Mouse (Mus musculus): ENCODE results near the gene Fam170b.

Fam170b gene

GRCm38 (mm10) chr14:32800048-32800447 lies 33.7 kb upstream of the Fam170b start:
- no peaks in the 10 kb centered on the region; the same call in 1 of the 2 replicates for H3K9me3 ChIP-seq (ENCODE audit: low read length)
- TF ChIP-seq POU5F1 (IDR thresholded peaks at IDR 0.05; ENCODE audit: borderline replicate concordance, low read length) (no peak), CTCF (conservative IDR thresholded peaks at IDR 0.05; ENCODE audit: low read length) (no peak), NANOG (IDR thresholded peaks at IDR 0.05; ENCODE audit: borderline replicate concordance, low read length) (no peak)
- H3K27me3 ChIP-seq (ENCODE audit: insufficient read depth, low read length): no peaks in the 10 kb centered on the region; the same call in 1 of the 2 replicates
- H3K36me3 ChIP-seq (ENCODE audit: insufficient read depth, low read length): no peaks in the 10 kb centered on the region
- peaks cover 14% of the 10 kb centered on the region for H3K4me1 ChIP-seq (replicated peaks; ENCODE audit: low read depth, low read length)
- H3K4me3 ChIP-seq (replicated peaks; ENCODE audit: low read length): no peak overlapping the region

- Histone ChIP-seq H3K9me3 (ENCODE audit: low read length) (no peaks in the 10 kb centered on the region; the same call in 1 of the 2 replicates), H3K4me3 (replicated peaks; ENCODE audit: low read length) (no peak overlapping the region), H3K27me3 (ENCODE audit: insufficient read depth, low read length) (no peaks in the 10 kb centered on the region; the same call in 1 of the 2 replicates), H3K4me1 (replicated peaks; ENCODE audit: low read depth, low read length) (peaks cover 14% of the 10 kb centered on the region), H3K36me3 (ENCODE audit: insufficient read depth, low read length) (no peaks in the 10 kb centered on the region)
- no peak for TF ChIP-seq POU5F1 (IDR thresholded peaks at IDR 0.05; ENCODE audit: borderline replicate concordance, low read length)
- TF ChIP-seq CTCF (conservative IDR thresholded peaks at IDR 0.05; ENCODE audit: low read length): no peak; the same call in 1 of the 2 replicates
- no peak for TF ChIP-seq NANOG (IDR thresholded peaks at IDR 0.05; ENCODE audit: borderline replicate concordance, low read length)
These were observed 32.6 kb upstream of the Fam170b start for GRCm38 (mm10) chr14:32801016-32801661.

- TF ChIP-seq NANOG (IDR thresholded peaks at IDR 0.05; ENCODE audit: borderline replicate concordance, low read length) (no peak), POU5F1 (IDR thresholded peaks at IDR 0.05; ENCODE audit: borderline replicate concordance, low read length) (no peak), CTCF (conservative IDR thresholded peaks at IDR 0.05; ENCODE audit: low read length) (no peak)
- H3K27me3 ChIP-seq (ENCODE audit: insufficient read depth, low read length): no peaks in the 10 kb centered on the region; the same call in 1 of the 2 replicates
- H3K36me3 ChIP-seq (ENCODE audit: insufficient read depth, low read length): no peaks in the 10 kb centered on the region
- no peaks in the 10 kb centered on the region for H3K9me3 ChIP-seq (ENCODE audit: low read length)
- no peak overlapping the region for H3K4me3 ChIP-seq (replicated peaks; ENCODE audit: low read length)
- H3K4me1 ChIP-seq (replicated peaks; ENCODE audit: low read depth, low read length): peaks cover 14% of the 10 kb centered on the region
These were observed 32.1 kb upstream of the Fam170b start for GRCm38 (mm10) chr14:32801662-32802024.

GRCm38 (mm10) chr14:32810111-32810510 lies 23.7 kb upstream of the Fam170b start:
- TF ChIP-seq POU5F1 (IDR thresholded peaks at IDR 0.05; ENCODE audit: borderline replicate concordance, low read length) (no peak), NANOG (IDR thresholded peaks at IDR 0.05; ENCODE audit: borderline replicate concordance, low read length) (no peak), CTCF (conservative IDR thresholded peaks at IDR 0.05; ENCODE audit: low read length) (no peak)
- no peaks in the 10 kb centered on the region for H3K27me3 ChIP-seq (ENCODE audit: insufficient read depth, low read length)
- no peak overlapping the region for H3K4me3 ChIP-seq (replicated peaks; ENCODE audit: low read length)
- no peaks in the 10 kb centered on the region for H3K9me3 ChIP-seq (ENCODE audit: low read length)
- H3K36me3 ChIP-seq (ENCODE audit: insufficient read depth, low read length): no peaks in the 10 kb centered on the region
- H3K4me1 ChIP-seq (replicated peaks; ENCODE audit: low read depth, low read length): no peaks in the 10 kb centered on the region

GRCm38 (mm10) chr14:32812429-32812828 lies 21.3 kb upstream of the Fam170b start:
- peaks cover 3% of the 10 kb centered on the region; the same call in 1 of the 2 replicates for H3K27me3 ChIP-seq (ENCODE audit: insufficient read depth, low read length)
- H3K9me3 ChIP-seq (ENCODE audit: low read length): no peaks in the 10 kb centered on the region
- TF ChIP-seq NANOG (IDR thresholded peaks at IDR 0.05; ENCODE audit: borderline replicate concordance, low read length): no peak
- no peak for TF ChIP-seq CTCF (conservative IDR thresholded peaks at IDR 0.05; ENCODE audit: low read length)
- TF ChIP-seq POU5F1 (IDR thresholded peaks at IDR 0.05; ENCODE audit: borderline replicate concordance, low read length): no peak
- no peak overlapping the region for H3K4me3 ChIP-seq (replicated peaks; ENCODE audit: low read length)
- no peaks in the 10 kb centered on the region for H3K4me1 ChIP-seq (replicated peaks; ENCODE audit: low read depth, low read length)
- H3K36me3 ChIP-seq (ENCODE audit: insufficient read depth, low read length): no peaks in the 10 kb centered on the region

GRCm38 (mm10) chr14:32814961-32815360 lies 18.8 kb upstream of the Fam170b start:
- Histone ChIP-seq H3K9me3 (ENCODE audit: low read length) (no peaks in the 10 kb centered on the region), H3K4me3 (replicated peaks; ENCODE audit: low read length) (no peak overlapping the region), H3K27me3 (ENCODE audit: insufficient read depth, low read length) (peaks cover 5% of the 10 kb centered on the region; the same call in 1 of the 2 replicates), H3K4me1 (replicated peaks; ENCODE audit: low read depth, low read length) (no peaks in the 10 kb centered on the region), H3K36me3 (ENCODE audit: insufficient read depth, low read length) (no peaks in the 10 kb centered on the region)
- no peak for TF ChIP-seq CTCF (conservative IDR thresholded peaks at IDR 0.05; ENCODE audit: low read length)
- TF ChIP-seq POU5F1 (IDR thresholded peaks at IDR 0.05; ENCODE audit: borderline replicate concordance, low read length): no peak
- TF ChIP-seq NANOG (IDR thresholded peaks at IDR 0.05; ENCODE audit: borderline replicate concordance, low read length): no peak

GRCm38 (mm10) chr14:32816533-32816932 lies 17.2 kb upstream of the Fam170b start:
- Histone ChIP-seq H3K9me3 (ENCODE audit: low read length) (no peaks in the 10 kb centered on the region), H3K36me3 (ENCODE audit: insufficient read depth, low read length) (no peaks in the 10 kb centered on the region), H3K4me1 (replicated peaks; ENCODE audit: low read depth, low read length) (no peaks in the 10 kb centered on the region), H3K27me3 (ENCODE audit: insufficient read depth, low read length) (peaks cover 5% of the 10 kb centered on the region; the same call in 1 of the 2 replicates), H3K4me3 (replicated peaks; ENCODE audit: low read length) (no peak overlapping the region)
- TF ChIP-seq CTCF (conservative IDR thresholded peaks at IDR 0.05; ENCODE audit: low read length): no peak
- TF ChIP-seq NANOG (IDR thresholded peaks at IDR 0.05; ENCODE audit: borderline replicate concordance, low read length): no peak

- TF ChIP-seq NANOG (IDR thresholded peaks at IDR 0.05; ENCODE audit: borderline replicate concordance, low read length): no peak
- Histone ChIP-seq H3K4me1 (replicated peaks; ENCODE audit: low read depth, low read length) (no peaks in the 10 kb centered on the region), H3K4me3 (replicated peaks; ENCODE audit: low read length) (no peak overlapping the region), H3K9me3 (ENCODE audit: low read length) (no peaks in the 10 kb centered on the region), H3K27me3 (ENCODE audit: insufficient read depth, low read length) (peaks cover 8% of the 10 kb centered on the region), H3K36me3 (ENCODE audit: insufficient read depth, low read length) (no peaks in the 10 kb centered on the region)
These were observed 16.5 kb upstream of the Fam170b start for GRCm38 (mm10) chr14:32817258-32817657.

- no peaks in the 10 kb centered on the region for H3K36me3 ChIP-seq (ENCODE audit: insufficient read depth, low read length)
- peaks cover 10% of the 10 kb centered on the region for H3K4me1 ChIP-seq (replicated peaks; ENCODE audit: low read depth, low read length)
- peaks cover 8% of the 10 kb centered on the region for H3K27me3 ChIP-seq (ENCODE audit: insufficient read depth, low read length)
- TF ChIP-seq NANOG (IDR thresholded peaks at IDR 0.05; ENCODE audit: borderline replicate concordance, low read length): no peak
- TF ChIP-seq POU5F1 (IDR thresholded peaks at IDR 0.05; ENCODE audit: borderline replicate concordance, low read length): no peak
- no peak for TF ChIP-seq CTCF (conservative IDR thresholded peaks at IDR 0.05; ENCODE audit: low read length)
- no peaks in the 10 kb centered on the region for H3K9me3 ChIP-seq (ENCODE audit: low read length)
- H3K4me3 ChIP-seq (replicated peaks; ENCODE audit: low read length): no peak overlapping the region
These were observed 14.5 kb upstream of the Fam170b start for GRCm38 (mm10) chr14:32819297-32819696.
